Mouse (Mus musculus) urinary bladder, postnatal 14 days (tissue): ENCODE results near the gene Vmn2r74.

Experiments
- DNase-seq: peaks from one replicate; pipeline ENCODE4 v3.0.0; 2021; ENCODE audit warnings: low spot score

Vmn2r74 gene

DNA sequence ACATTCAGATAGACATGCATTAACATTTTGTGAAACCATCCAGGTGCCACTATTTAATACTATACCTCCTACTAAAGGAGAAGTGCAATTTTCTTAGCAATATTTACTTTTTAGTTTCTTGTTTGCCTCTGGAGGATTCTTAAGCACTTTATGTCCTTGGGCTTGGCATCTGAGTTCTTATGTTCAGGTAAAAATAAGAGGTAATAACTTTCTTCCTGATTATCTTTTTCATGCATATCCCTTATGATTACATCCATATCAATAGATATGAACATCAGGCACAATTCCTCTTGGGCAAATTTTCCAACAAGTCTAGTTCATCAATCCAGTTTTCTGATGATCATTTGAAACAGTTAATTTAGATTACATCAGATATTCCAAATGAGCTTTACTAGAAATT is at the start of gene Vmn2r74:
Gene Vmn2r74 (minus strand): TSS at position 101 of the 400 bp plus-strand sequence.
- no peak for DNase-seq

GRCm38 (mm10) chr7:86007533-86007932 is 46.1 kb upstream of the Vmn2r74 start:
- no peak for DNase-seq
